Mouse (Mus musculus) adrenal gland, adult (tissue): ENCODE results near the gene Btnl9.
"Not testable (repeated sequence)": the region's sequence is repeated elsewhere in the genome, so short reads cannot be mapped to it uniquely, and the experiment has no call there.

Experiments
- DNase-seq, 2 experiments: peaks; one replicate each; pipeline ENCODE4 v3.0.0; 2022 to 2023; ENCODE audit warnings: low spot score in 1 of 2; ENCODE audit not compliant: inconsistent age in 2 of 2

Btnl9 gene

DNA sequence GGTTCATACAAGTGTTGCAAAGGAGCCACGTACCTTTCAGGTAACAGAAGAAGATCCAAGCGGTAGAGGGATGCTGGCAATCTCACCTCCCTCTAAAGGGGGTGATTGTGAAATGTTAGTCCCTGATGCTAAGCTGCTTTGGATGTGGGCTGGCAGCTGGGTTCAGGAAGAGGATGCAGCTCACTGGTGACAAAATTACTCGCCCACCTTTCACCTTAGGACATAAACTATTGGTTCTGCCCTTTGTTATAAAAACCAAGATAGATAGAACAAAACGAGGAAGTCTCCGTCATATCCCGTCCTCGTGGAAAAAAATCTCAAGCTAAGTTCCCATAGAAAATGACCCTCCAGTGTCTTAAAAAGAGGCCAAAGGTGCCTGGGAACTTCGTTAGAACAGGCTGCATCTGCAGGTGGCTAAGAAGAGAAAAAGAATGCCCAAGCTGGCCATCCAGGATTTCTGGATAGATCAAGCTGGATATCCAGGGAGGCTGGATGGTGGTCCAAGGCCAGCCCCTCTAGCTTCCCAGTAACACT lies at the start of gene Btnl9:
TSS of gene Btnl9 (minus strand) at position 205 of the 534 bp plus-strand sequence.
- peak; percentile 11 to 52 for DNase-seq

DNA sequence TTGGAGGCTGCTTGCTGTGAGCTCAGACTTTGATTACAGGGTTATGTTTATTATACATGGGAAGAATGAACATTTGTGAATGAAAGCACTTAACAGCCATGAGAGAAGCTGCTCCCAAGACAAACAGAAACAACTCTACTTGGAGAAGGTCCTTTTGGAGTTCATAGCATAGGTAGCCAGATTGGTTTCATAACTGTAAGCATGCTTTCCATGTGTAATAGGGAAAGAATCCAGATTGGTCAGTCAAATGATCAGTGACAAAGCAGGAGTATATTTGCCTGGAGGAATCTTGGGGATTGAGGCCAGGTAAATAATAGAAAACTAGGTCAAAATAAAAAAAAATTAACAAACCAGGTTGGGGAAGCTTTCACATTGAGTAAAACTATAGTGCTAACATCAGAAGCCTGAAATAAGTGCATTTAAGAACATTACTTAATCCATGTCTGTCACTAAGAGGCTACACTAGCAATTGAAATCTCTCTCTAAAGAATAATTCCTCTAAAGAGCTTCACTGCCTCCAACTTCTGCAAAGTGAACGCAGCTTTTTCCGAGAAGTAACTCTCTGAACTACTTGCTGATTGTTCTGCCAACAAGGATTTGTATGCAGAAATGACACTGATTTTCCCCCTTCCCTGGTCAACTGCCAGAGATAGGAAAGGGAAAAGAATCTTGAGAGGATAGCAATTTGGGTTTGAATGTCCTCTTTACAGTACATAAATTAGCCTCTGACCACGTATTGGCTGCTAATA lies 48.7 kb upstream of the Btnl9 start:
- DNase-seq: no peak

DNA sequence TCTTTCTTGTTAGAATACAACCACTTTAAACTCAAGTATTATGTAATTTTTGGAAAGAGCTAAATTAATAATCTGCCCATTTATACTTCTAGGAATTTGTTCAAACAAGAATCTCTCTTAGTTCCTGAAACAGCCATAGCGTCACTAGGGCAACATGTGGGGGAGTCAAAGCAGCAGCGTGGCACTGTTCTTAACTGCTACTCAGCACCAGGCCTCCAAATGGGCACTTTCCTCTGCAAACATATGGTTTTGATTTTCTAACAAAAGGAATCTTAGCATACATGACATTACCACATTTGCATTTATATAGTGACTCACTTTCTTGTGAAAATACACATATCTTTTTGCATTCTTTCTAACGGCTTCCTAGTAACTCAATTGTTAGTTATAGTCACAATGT lies 45.8 kb upstream of the Btnl9 start:
- DNase-seq: no peak

DNA sequence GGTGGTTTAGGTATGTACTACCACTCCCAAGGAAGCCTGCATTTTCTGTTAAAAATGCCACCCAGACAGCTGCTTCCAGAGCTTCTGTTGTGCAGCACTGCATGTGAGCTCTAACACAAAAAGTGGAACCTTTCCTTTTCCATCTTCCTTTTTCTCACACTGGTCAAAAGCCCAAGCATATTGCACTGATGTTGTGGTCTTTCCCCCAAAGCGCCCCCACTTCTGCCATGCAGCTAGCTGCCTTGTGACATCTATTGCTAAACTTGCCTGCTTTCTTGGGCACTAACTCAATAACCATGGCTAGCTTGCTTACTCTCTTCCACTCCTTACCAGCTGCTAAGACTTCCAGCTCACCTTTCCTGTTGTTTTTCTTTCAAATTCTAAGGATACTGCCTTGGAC lies 37.5 kb upstream of the Btnl9 start:
- DNase-seq: no peak

DNA sequence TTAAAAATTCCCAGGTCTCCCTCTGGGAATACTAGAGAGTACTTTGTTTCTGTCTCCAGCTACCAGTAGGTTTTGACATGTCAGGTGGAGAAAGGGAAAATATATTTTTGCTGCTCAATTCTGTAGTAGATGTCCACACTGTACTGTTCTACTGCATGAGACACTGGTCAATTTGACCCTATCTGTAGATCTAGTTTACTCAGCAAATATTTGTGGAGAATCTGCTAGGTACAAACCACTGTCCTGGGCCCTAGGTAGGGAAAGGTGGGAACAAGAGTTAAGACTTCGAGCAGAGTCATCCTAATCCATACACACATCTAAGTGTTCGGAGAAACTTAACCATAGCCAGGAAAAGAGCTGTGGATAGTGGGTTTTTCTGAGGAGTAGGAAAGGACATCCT lies 32.3 kb upstream of the Btnl9 start:
- DNase-seq: no peak

DNA sequence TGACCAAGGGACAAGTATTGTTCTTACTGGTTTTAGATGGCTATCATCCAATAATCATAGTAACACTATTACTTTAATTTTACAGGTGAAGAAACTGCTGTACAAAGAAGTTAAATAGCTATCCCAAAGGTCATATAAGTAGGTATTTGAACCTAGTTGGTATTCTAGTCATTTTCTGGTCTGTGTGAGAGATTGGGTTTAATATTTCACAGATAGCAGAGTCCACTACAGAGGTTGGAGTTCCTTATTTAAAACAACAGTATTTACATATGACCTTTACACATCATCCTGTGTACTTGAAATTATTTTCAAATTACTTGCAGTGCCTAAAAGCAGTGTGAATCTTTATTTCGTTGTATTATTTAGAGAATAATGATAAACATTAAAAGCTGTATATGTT lies 26.5 kb upstream of the Btnl9 start:
- DNase-seq: no peak

DNA sequence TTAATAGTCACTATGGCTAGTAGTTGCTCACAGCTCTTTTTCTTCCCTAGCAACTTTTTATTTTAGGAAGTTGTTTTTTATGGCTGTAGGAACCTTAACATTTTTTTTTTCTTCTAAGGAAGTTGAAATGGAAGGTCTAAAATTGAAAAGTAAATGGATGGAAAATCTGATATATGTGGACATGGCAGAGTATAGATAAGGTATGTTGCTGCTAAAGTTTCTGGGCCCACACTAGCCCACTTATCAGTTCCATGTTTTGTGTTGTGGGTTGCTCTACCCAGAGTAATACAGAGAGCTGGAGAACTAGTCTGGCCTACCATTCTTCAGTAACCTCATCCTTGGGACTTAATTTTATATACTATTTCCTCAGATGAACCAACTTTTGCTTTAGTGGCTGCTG lies 25.6 kb upstream of the Btnl9 start:
- no peak for DNase-seq

DNA sequence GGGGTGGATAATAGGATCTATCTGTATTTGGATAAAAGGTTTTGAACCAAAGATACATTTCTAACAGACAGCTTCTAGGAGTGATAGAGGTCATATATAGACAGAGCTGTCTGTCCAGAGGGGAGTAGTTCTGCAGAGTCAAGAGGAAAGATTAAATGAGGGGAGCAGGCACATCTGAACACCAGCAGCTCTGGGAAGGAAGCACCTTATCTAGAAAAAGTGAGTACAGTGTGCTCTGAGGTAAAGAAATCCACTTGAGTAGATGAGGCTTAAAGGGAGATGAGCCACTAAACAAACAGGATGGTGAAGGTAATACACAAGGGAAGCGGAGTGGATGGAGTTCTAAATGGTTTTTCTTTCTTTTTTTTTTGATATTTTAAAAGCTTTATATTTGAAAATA lies 20.5 kb upstream of the Btnl9 start:
- no peak for DNase-seq

DNA sequence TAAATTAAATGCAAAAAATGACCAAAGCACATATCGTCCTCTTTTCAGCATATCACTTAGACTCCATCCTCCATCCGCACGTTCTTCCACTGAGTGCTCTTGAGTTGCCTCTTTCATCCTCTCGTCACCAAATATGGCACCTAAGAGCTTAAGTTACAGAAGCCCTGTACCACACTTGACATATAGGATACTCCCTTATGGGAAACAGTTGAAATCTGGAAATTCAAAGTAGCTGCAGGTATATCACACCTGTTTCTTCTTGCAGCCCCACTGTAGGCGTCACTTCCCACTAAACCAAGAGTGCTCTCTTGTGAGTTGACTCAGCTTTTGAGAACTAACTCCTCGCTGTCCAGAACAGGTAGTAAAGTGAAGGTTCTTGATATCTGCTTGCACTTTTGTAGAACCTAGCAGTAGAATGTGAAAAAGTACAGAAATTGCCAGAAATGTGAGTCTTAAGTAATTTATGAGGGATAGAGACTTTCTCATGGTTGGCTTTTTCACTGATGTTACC lies 18.2 kb upstream of the Btnl9 start:
- no peak for DNase-seq

DNA sequence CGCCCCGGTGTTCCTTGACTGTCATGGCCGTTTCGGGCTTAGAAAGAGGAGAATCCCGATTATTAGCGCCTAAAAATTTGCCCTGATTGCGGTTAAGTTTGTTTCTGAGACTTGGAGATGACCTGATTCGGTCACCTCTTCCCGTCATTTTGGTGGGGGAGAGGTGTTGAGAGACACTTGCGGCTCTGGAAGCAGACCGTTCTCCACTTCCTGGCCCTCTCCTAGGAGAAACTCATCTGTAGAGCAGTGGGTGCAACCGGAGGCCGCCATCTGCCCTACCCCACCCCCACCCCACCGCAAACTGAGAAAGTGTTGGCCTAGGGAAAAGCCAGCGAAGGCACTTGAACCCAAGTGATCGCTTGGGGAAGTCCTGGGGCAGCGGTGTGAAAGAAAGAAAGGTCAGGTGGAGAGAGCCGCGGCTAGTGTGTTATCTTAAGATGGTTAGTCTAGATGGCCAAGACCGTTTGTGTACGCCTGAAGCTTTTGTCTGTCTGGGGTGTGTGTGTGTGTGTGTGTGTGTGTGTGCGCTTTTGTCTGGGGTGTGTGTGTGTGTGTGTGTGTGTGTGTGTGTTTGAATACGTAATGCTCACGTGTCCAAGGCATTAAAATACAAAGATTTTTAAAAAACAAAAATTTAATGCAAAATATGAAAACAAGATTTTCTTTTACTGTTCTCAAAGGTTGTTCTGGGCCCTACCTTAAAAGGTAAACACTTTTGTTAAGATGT lies 17.0 kb upstream of the Btnl9 start:
- DNase-seq: no peak

DNA sequence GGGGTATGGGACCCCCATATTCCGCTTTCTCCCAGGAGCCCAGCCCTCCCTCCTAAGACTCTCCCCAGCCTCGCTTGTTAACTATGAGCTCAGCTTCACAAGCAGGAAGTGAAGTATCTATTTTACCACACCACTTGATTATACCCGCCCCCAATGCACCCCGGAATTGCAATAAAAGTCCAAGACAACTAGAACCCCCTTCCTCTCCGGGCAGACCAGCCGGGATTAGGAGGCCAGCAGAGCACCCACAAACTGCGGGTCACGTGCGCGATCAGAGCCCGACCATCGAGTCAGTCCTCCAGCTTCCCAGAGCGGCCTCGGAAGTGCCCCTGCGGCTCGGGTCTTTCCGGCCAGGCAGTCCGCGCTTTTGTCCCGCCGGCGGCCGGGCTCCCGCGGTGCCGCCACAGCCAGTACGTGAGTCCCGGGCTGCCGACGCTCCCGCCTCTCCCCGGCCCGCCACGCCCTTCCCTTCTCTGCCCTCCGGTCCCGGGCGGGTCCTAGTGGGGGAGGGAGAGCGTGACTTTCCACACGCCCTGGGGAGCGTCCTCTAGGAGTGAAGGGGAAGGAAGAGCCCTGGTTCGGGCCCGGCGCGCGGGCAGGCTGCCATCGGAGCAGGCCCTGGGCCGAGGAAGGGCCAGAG lies 16.3 kb upstream of the Btnl9 start, which contains the start of gene Zfp62:
TSS of gene Zfp62 (plus strand) at position 164 of the 640 bp plus-strand sequence.
- peak; percentile 96 to 98 for DNase-seq

DNA sequence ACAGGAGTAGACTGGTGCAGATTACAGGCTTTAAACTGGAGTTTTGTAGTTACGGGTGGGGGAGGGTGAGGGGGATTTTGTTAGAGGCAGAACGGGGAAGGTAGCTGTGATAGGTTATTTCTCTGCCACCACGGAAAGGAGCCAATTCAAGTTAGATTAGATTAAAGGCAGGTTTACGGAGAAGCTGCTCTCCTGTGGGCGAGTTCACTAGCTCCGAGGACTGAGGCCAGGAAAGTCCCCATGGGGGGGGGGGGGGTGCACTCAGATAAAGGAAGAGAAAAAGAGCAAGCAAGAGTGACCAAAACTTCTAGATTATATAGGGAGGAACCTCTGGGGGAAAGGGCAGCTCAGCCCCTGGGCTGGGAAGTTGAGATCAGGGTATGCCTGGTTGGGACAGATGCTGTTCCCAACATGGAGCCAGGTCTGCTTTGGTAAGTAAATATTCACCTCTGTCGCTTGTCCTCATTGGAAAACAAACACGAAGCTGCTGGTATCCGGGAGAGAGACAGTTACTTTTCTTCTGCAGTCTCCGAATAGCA lies 15.6 kb upstream of the Btnl9 start:
- DNase-seq: peak in 1 of 2 experiments; percentile 41

DNA sequence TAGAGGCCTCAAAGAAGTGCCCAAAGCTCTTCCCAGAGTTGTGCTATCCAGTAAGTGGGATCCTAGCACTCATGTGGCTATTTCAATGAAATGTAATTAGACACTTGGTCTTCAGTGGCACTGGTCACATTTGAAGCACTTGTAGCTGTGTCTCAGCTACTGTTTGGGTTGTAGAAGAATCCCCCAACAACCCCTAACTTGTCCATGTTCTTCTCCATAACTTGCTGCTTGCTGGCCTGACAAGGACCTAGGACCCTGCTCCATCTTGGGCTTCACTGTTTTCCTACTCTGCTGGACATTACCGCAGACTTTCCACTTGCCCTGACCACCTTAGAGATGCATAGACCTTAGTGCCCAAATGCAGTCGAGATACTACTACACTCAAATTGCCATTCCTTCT lies 15.1 kb upstream of the Btnl9 start:
- peak in 1 of 2 experiments; percentile 46 for DNase-seq

DNA sequence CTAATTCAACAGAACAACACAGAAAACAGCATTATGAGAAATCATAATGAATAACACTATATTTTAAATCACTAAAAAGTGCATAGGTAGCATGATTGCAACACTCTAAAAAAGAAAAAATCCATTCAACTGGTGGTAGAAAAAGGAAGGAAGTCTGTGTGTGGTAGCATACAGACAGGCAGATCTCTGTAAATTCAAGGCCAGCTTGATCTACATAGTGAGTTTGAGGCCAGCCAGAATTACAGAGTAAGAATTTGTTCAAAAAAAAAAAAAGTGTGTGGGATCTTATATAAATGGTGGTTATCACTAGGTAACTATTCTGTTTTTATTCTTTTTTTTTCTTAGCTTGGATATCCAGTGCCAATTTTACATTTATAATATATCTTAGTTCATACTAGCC lies 14.2 kb upstream of the Btnl9 start:
- DNase-seq: no peak

DNA sequence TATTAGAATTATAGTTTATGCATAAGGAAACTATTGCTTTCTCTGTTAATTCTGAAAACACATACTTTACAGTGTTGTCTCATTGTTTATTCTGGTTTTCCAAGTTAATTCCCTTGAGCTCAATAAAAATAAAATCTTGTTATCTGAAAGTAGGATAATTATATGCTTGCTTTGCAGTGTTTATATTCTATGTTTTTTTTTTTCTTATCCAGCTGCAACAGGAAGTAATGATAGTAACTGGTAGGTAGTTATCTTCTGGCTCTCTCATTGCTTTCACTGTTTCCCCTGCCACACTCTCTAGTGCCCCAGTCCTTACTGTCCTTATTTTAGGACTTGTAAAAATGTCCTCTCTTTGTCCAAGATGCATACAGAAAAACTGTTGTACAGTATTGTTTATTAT lies 13.7 kb upstream of the Btnl9 start:
- DNase-seq: no peak

DNA sequence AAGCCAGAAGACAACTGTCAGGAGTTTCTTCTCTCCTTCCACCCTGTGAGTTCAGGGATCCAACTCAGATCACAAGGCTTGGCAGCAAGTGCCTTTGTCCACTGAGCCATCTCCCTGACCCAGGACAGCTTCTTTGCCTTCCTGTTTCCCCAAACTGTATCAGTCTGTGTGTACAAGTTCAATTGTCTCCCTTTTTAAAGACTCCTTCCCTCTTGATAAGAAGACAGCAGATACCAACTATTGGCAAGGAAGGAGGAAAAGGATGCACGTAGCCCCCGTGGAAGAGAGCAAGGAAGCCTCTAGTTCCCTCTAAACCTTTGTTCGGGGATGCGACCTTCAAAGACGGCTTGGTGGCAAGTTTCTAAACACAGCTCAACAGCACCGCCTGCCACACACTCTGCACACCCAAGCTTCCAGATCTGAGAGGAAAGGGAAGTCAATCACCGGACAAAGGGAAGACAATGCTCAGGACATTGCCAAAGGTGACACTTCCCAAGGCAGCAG lies 8.9 kb upstream of the Btnl9 start:
- DNase-seq: peak; percentile 36 to 70

DNA sequence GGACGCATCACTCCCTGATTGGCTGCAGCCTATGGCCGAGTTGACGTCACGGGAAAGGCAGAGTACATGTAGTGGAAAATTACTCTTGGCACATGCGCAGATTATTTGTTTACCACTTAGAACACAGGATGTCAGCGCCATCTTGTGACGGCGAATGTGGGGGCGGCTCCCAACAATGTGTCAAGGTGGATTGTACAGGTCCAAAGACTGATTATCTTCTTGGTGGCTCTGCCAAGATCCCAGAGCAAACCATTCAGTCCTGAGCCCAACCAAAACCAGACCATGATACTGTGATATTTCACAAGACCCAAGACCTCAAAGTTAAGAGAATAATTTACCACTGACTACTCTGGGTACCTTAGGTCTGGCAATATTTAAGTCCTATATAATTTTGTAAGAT lies 7.8 kb upstream of the Btnl9 start:
- DNase-seq: not testable (repeated sequence)

DNA sequence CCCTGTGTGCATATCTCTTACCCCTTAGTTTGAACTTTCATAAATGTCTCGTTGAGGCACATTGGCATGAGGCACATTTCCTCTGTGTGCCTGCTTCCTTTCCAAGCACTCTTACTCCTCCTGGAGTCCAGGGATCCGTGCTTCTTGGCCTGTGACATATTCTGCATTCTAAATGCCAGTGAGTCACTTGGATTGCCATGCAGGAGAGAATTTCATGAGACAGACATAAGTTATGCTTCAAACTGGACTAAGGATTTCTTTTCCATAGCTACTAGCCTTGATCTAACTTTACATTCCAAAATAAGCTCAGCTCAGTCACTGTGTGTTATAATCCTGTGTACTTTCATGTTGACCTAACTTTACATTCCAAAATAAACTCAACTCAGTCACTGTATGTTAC lies 4.1 kb upstream of the Btnl9 start:
- peak in 1 of 2 experiments; percentile 13 for DNase-seq

DNA sequence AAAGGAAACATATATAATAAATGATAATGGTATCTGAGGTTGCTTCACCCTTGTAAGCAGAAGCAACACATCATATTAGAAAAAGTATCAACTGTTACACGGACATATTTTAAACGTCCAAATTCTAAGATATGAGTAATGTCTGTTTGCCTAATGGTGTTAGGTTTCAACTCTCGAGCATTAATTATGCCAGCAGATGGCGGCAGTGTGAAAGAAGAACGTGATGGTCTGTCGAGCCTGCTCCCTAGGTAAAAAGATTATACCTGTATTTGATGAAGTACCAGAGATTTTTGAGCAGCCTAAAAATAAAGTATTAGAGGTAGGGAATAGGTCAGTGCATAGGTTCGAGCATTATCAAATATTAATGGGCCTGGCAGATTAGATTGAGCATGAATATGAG lies 2.8 kb upstream of the Btnl9 start:
- peak; percentile 52 to 84 for DNase-seq

DNA sequence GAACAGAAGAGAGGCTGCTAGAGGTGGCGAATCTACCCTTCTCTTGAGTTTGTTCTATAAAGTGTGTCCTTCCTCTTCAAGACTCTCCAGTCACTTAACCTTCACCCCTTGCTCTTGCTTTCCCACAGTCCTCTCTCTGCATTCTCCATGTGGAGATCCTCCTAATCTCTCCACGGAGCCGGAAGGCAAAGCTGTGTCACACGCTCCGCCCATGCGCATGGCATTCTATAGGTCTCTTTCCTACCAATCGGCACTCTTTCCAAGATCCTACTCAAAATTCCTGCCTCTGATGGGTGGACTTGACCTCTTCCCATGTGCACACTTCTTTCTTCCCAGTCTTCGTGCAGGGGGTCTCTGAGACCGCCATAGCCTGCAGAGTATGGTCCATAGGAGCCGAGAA lies 742 bp upstream of the Btnl9 start:
- DNase-seq: no peak

DNA sequence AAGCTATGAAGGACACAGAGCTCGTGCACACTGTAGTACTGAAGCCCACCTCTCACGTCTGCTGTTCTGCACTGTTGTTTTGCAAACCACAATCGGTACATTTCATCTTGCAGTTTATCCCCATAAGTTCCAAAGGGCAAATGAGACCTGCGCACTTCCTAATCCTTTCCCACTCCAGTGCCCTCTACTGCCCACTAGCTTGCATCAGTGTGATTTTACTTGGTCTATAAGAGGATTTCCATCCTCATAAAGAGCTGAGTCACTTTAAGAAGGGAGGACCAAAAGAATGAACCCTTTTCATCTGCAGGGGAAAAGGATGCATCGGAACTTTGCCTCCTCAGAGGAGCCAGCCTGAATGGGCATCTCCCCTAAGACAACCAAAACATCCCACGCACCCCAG lies 507 bp downstream of the Btnl9 start:
- DNase-seq: no peak
